Mouse (Mus musculus): ENCODE data around the gene Ppm1f.

DNA sequence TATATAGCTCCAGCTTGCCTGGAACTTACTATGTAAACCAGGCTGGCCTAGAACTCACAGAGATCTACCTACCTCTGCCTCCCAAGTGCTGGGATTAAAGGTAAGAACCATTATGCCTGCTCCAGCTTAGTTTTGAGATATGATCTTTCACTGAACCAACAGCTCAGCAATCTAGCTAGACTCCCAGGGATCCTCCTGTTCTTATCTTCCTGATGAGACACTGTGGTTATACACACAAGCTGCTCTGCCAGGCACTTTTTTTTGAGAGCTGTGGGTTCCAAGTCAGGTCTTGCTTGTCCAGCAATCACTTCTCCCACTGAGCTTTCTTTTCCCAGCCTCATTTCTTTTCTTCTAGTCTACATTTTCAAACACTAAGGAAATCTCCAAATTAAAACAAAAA lies 70.0 kb downstream of the Ppm1f start:
- TF ChIP-seq CTCF (IDR thresholded peaks at IDR 0.05; ENCODE audit: borderline replicate concordance, insufficient read depth, low read length) (no peak), POLR2A (IDR thresholded peaks at IDR 0.05; ENCODE audit: low read depth, low read length) (no peak)

Data from embryonic fibroblast, embryonic 13.5 days (primary cell).